Mouse (Mus musculus) stomach, postnatal 0 days (tissue): ENCODE data around the gene C2cd4c. TPM values are rescaled to one million over a fixed set of nuclear protein-coding genes. Genes with fewer than 3 reads are reported as not detected.

Experiments
- ATAC-seq: fragments of 200-750 bp; cut with Nextera tagmentation; 2 replicates; pipeline ENCODE4 v1.8.0; 2017; ENCODE audit not compliant: low FRiP score, low TSS enrichment
- DNase-seq: peaks from one replicate; pipeline ENCODE4 v3.0.0-alpha.2; 2016; ENCODE audit warnings: low spot score
- H3K27ac ChIP-seq: fragments of 300-500 bp; sonication (generic); replicated peaks from 2 replicates; pipeline ENCODE4 v1.5.1; 2014; ENCODE audit warnings: mild to moderate bottlenecking, control low read depth
- H3K27me3 ChIP-seq: fragments of 300-500 bp; sonication (generic); 2 replicates; pipeline ENCODE4 v1.6.1; 2014; ENCODE audit warnings: low read length; ENCODE audit not compliant: control insufficient read depth, insufficient read depth
- H3K36me3 ChIP-seq: fragments of 300-500 bp; sonication (generic); 2 replicates; pipeline ENCODE4 v1.6.1; 2014; ENCODE audit warnings: low read length, mixed read lengths; ENCODE audit not compliant: control insufficient read depth, insufficient read depth
- H3K4me1 ChIP-seq: fragments of 300-500 bp; sonication (generic); replicated peaks from 2 replicates; pipeline ENCODE4 v1.6.1; 2014; ENCODE audit warnings: antibody characterized with exemption; ENCODE audit not compliant: control insufficient read depth, insufficient read depth
- H3K4me2 ChIP-seq: fragments of 300-500 bp; sonication (generic); replicated peaks from 2 replicates; pipeline ENCODE4 v1.6.1; 2014; ENCODE audit warnings: low read depth, mild to moderate bottlenecking, control low read depth, moderate library complexity
- H3K4me3 ChIP-seq: fragments of 300-500 bp; sonication (generic); 2 replicates; pipeline ENCODE4 v1.5.1; 2014; ENCODE audit warnings: low read depth, low read length, control low read depth
- H3K9ac ChIP-seq: fragments of 300-500 bp; sonication (generic); 2 replicates; pipeline ENCODE4 v1.6.1; 2014; ENCODE audit warnings: mild to moderate bottlenecking, low read length, control low read depth, mixed read lengths
- H3K9me3 ChIP-seq: fragments of 300-500 bp; sonication (generic); 2 replicates; pipeline ENCODE4 v1.6.1; 2016; ENCODE audit warnings: low read length; ENCODE audit not compliant: control insufficient read depth
- CTCF ChIP-seq: IDR thresholded peaks from 2 replicates; pipeline ENCODE4 v1.5.1; 2016; ENCODE audit warnings: antibody characterized with exemption, low read depth, mild to moderate bottlenecking, moderate library complexity
- EP300 ChIP-seq: optimal IDR thresholded peaks from 2 replicates; pipeline ENCODE3; 2016; ENCODE audit warnings: antibody characterized with exemption
- WGBS: fragments of 180-500 bp; shearing (Covaris S2); extraction: QIAGEN DNeasy Blood & Tissue Kit; methylation state at CpG from one replicate; pipeline ENCODE4 v1.1.7; 2014; 5-methylcytosine and 5-hydroxymethylcytosine counted together
- polyA plus RNA-seq: library from polyadenylated mRNA; unstranded; fragments of >200 nt; fragmentation: Nextera tagmentation; extraction: Ambion mirVana; gene quantifications from 2 replicates; pipeline ENCODE4 v1.2.1, GENCODE M21; 2015

Gene C2cd4c
- polyA plus RNA-seq, 1 experiment from 2014 or later: 0.07 TPM

DNA sequence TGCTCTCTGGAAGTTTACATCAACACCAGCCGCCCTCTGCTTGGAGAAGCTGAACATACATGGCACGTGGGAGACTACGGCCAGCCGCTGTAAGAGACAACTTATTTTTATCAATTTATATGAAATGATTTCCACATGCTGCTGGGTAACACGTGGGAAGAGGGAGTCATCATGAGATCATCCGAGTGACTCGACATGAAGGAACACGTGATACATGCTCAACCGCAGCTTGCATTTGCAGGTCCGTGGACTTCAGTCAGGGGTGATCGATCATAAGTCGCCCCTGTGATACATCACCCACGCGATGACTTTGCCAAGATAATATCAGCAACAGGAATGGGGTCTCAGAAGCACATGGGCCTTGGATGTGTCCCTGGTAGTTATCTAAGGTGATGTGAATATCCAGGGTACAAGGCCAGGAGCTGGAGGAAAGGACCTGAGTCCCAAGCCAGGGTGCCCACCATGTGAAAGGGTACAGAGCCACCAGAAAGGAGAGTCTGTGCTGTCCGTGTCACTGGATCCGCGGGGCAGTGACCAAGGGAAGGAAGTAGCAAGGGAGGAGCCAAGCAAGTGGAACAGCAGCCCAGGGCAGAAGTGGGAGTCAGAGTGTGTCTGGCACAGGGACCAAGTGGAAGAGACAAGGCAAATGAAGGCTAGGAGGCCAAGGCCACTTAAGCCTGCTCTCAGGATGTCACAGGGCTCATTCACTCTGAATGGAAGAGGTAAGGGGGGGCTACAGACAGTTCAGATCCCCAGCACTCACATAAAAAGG lies 19.4 kb upstream of the C2cd4c start:
- Histone ChIP-seq H3K27me3 (peaks cover 6% of the 10 kb centered on the region; the same call in 1 of the 2 replicates), H3K36me3 (no peaks in the 10 kb centered on the region), H3K9ac (no peak overlapping the region), H3K4me2 (no peak overlapping the region), H3K4me1 (0 out of 2 replicates have a peak, but pooled peaks cover 1% of the 10 kb centered on the region), H3K9me3 (no peaks in the 10 kb centered on the region), H3K4me3 (no peak overlapping the region), H3K27ac (no peak overlapping the region)
- WGBS: 77% methylated on average over 17 of the region's 17 CpGs
- no peak for DNase-seq
- no peak for TF ChIP-seq EP300
- no peak for TF ChIP-seq CTCF
- no peak for ATAC-seq

DNA sequence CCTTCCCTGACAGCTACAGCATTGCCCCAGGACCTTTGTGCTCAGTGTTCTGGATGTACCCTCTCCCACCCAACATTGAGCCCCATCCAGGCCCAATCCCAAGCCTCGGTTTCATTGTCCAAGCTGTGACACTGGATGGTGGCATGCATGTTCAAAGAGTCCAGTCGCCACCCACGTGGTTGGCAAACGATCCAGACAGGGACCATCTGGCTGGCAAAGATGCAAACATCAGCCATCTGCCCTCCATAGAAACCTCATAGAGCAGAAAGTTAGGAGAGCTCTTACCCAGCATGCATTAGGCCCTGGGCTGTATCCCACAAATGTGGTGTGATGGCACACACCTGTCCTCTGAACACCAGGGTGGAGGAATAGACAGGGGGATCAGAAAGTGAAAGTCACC lies 17.6 kb upstream of the C2cd4c start:
- no peak overlapping the region for H3K4me2 ChIP-seq
- no peaks in the 10 kb centered on the region for H3K4me1 ChIP-seq
- no peak for ATAC-seq
- H3K4me3 ChIP-seq: no peak overlapping the region
- no peak overlapping the region for H3K9ac ChIP-seq
- H3K36me3 ChIP-seq: no peaks in the 10 kb centered on the region
- DNase-seq: no peak
- no peak overlapping the region for H3K27ac ChIP-seq
- WGBS: 76% methylated on average over 4 of the region's 4 CpGs
- TF ChIP-seq CTCF (no peak), EP300 (no peak)
- H3K9me3 ChIP-seq: no peaks in the 10 kb centered on the region
- H3K27me3 ChIP-seq: no peaks in the 10 kb centered on the region

DNA sequence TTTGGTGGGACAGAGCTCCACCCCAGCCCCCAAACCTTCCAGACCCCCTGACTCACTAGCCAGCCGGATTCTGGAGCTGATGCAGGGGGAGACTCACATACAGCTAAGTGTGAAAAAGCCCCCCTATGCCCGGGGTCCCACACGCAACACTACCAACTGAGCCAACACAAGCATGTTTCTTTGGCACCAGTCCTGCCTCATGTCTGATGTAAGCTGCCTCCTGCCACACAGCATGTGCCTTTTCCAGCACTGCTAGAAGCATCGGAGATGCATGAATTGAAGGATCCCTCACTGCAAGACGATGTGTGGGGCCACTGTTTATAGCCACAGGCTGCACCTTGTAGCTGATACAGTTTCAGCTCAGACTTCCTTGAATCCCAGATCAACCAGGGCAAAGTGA lies 14.6 kb upstream of the C2cd4c start:
- no peak overlapping the region for H3K4me3 ChIP-seq
- H3K27me3 ChIP-seq: no peaks in the 10 kb centered on the region
- no peak for DNase-seq
- ATAC-seq: no peak
- TF ChIP-seq EP300 (no peak), CTCF (no peak)
- no peak overlapping the region for H3K27ac ChIP-seq
- H3K36me3 ChIP-seq: no peaks in the 10 kb centered on the region
- WGBS: 87% methylated on average over 5 of the region's 5 CpGs
- no peaks in the 10 kb centered on the region for H3K4me1 ChIP-seq
- H3K9me3 ChIP-seq: no peaks in the 10 kb centered on the region
- H3K4me2 ChIP-seq: no peak overlapping the region
- no peak overlapping the region for H3K9ac ChIP-seq

DNA sequence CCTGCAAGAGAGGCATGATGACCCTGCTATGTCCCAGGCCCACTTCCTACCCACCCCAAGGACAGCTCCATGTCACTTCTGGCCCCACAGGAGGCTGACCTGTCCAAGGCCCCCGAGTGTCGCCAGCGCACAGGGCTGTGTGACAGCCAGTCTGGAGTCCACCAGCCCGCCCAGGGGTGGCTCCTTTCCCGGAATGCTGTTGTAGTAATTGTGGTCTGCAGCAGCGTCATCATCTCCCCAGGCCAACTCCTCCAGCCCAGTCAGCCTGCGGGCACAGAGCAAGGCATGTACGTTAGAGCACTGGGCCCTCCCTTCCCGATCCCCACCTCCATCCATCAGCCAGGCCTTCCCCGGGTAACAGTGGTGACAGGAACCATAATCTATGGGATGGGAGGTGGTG lies 12.3 kb upstream of the C2cd4c start:
- Histone ChIP-seq H3K27ac (no peak overlapping the region), H3K27me3 (no peaks in the 10 kb centered on the region), H3K9ac (no peak overlapping the region), H3K4me3 (no peak overlapping the region), H3K4me2 (no peak overlapping the region), H3K4me1 (no peaks in the 10 kb centered on the region), H3K9me3 (no peaks in the 10 kb centered on the region), H3K36me3 (no peaks in the 10 kb centered on the region)
- TF ChIP-seq EP300: no peak
- no peak for TF ChIP-seq CTCF
- WGBS: 86% methylated on average over 10 of the region's 10 CpGs
- DNase-seq: no peak
- no peak for ATAC-seq

DNA sequence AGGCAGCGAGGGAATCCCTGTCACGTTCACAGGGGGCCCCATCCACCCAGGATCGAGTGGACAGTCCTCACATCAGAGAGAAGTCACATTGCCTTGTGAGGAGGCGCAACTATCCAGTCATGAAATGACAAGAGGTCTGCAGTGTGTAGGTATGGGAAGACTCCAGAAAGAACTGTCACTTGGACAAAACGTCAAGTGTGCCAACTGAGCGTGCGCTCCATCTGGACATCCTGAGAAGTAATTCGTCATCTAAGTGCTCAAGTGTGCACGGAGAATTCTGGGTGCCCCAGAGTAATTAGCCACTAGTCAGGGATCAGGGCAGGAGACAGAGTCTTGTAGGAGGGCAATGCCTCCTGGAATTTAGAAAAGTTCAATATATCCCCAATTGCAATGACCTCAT lies 11.6 kb upstream of the C2cd4c start:
- Histone ChIP-seq H3K9me3 (no peaks in the 10 kb centered on the region), H3K4me1 (no peaks in the 10 kb centered on the region), H3K36me3 (no peaks in the 10 kb centered on the region), H3K4me2 (no peak overlapping the region), H3K9ac (no peak overlapping the region), H3K27me3 (no peaks in the 10 kb centered on the region), H3K27ac (no peak overlapping the region), H3K4me3 (no peak overlapping the region)
- no peak for DNase-seq
- ATAC-seq: no peak
- WGBS: 80% methylated on average over 9 of the region's 9 CpGs
- no peak for TF ChIP-seq CTCF
- no peak for TF ChIP-seq EP300

DNA sequence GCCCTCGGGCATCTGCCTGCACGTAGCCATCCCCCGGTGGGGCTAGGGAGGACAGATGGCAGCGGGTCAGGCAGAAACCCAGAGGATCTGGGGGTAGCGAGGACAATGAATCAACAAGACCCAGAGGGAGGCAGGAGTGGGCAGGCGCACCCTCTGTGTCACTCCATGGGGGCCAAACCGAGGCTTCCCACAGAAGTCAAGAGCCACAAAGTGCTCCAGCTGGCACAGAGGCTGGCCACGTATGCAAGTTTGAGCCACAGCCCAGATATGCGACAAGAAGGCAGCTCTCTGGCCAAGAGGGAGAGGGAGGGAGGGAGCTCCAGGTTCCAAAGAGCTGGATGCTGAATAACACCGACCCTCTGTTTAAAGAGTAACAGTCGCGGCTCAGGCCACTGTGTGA lies 10.1 kb upstream of the C2cd4c start:
- ATAC-seq: no peak
- DNase-seq: no peak
- Histone ChIP-seq H3K4me2 (no peak overlapping the region), H3K27ac (no peak overlapping the region), H3K4me3 (no peak overlapping the region), H3K27me3 (no peaks in the 10 kb centered on the region), H3K36me3 (no peaks in the 10 kb centered on the region), H3K9me3 (no peaks in the 10 kb centered on the region), H3K4me1 (no peaks in the 10 kb centered on the region), H3K9ac (no peak overlapping the region)
- TF ChIP-seq EP300 (no peak), CTCF (no peak)
- WGBS: 72% methylated on average over 12 of the region's 12 CpGs
